Mouse (Mus musculus) heart, embryonic 10.5 days (tissue): Measurements from ENCODE around the gene Enpp5. TPM values are rescaled to one million over a fixed set of nuclear protein-coding genes. Genes with fewer than 3 reads are reported as not detected.

Experiments
- DNase-seq: peaks from one replicate; pipeline ENCODE4 v3.0.0-alpha.2; 2017; ENCODE audit warnings: low spot score
- H3K27ac ChIP-seq: fragments of 300-500 bp; sonication (generic); 2 replicates; pipeline ENCODE4 v1.5.1; 2016; ENCODE audit warnings: mild to moderate bottlenecking
- H3K27me3 ChIP-seq: fragments of 300-500 bp; sonication (generic); 2 replicates; pipeline ENCODE4 v1.6.1; 2016; ENCODE audit warnings: mild to moderate bottlenecking; ENCODE audit not compliant: poor library complexity, insufficient read depth, severe bottlenecking
- H3K36me3 ChIP-seq: fragments of 300-500 bp; sonication (generic); 2 replicates; pipeline ENCODE4 v1.6.1; 2016; ENCODE audit warnings: mild to moderate bottlenecking, moderate library complexity
- H3K4me1 ChIP-seq: fragments of 300-500 bp; sonication (generic); 2 replicates; pipeline ENCODE4 v1.6.1; 2016; ENCODE audit warnings: mild to moderate bottlenecking
- H3K4me3 ChIP-seq: fragments of 300-500 bp; sonication (generic); 2 replicates; pipeline ENCODE4 v1.5.1; 2016; ENCODE audit warnings: mild to moderate bottlenecking, moderate library complexity
- H3K9me3 ChIP-seq: fragments of 300-500 bp; sonication (generic); 2 replicates; pipeline ENCODE4 v1.6.1; 2016; ENCODE audit warnings: mild to moderate bottlenecking, moderate library complexity
- WGBS: fragments of 180-500 bp; shearing (Covaris S2); methylation state at CpG from one replicate; pipeline ENCODE4 v1.1.7; 2016; 5-methylcytosine and 5-hydroxymethylcytosine counted together
- polyA plus RNA-seq: library from polyadenylated mRNA; unstranded; fragments of >200 nt; fragmentation: Nextera tagmentation; extraction: Ambion mirVana; gene quantifications from 2 replicates; pipeline ENCODE4 v1.2.1, GENCODE M21; 2016

Gene Enpp5
- polyA plus RNA-seq, 1 experiment from 2014 or later, result 8.8 TPM

DNA sequence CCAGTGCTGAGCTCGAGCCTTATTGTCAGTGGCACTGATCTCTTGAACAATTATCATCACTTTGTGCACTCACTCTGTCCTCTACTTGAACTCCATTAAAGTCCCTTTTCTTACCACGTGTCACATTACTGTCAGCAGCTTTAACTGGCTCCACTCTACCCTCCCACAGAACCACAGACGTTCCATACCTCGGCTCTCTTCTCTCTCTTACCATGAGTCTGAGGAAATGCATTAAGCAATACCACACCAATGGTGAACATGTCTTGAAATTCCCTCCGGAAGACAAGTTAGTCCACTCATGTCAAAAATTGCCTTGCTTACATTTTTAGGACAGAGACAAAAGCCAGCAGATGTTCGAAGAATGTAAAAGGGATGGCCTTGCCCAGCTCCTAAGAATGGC lies 9.7 kb upstream of the Enpp5 start:
- no peaks in the 10 kb centered on the region for H3K9me3 ChIP-seq
- no peaks in the 10 kb centered on the region for H3K27me3 ChIP-seq
- no peaks in the 10 kb centered on the region for H3K36me3 ChIP-seq
- 69% methylated on average over 6 of the region's 6 CpGs for WGBS
- no peak for DNase-seq
- H3K4me1 ChIP-seq, result no peaks in the 10 kb centered on the region
- no peak overlapping the region for H3K27ac ChIP-seq
- H3K4me3 ChIP-seq, result no peak overlapping the region

DNA sequence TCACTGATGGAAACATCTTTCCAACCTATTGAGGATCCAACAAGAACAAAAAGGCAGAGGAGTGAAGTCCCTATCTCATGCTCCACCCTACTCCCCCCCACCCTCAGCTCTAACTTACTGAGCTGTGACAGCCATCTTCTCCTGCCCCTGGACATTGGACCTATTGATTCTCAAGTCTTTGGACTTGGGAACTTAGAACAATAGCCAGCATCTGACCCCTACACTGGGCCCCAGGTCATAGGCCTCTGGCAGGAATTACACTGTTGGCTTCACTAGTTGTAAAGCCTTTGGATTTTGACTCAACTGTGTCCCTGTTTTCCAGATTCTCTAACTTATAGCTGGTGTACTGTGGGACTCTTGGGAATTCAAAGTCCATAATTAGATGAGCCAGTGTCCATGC lies 6.9 kb upstream of the Enpp5 start:
- no peaks in the 10 kb centered on the region for H3K9me3 ChIP-seq
- peak; percentile 35 for DNase-seq
- no peaks in the 10 kb centered on the region for H3K27me3 ChIP-seq
- no peaks in the 10 kb centered on the region for H3K36me3 ChIP-seq
- H3K4me3 ChIP-seq, result no peak overlapping the region
- H3K4me1 ChIP-seq, result no peaks in the 10 kb centered on the region
- H3K27ac ChIP-seq, result no peak overlapping the region

DNA sequence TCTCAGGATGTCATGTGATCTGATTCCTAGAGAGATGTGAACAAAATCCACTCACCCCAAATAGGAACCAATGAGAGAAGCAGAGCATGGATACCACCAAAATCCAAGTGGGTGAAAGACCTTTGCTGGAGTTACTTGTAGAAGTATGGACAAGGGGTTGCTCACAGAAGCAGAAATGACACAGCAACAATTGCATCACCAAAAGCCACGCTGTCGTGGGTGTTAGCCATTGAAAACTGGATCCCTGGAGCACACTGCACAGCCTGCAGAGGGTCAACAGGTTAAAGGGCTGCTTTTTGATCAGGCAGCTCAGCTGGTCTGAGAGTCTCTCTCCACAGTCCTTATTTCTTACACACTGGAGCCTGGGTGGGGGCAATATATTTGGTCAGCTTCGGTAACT lies 3.0 kb upstream of the Enpp5 start:
- Histone ChIP-seq H3K4me3 (no peak overlapping the region), H3K36me3 (no peaks in the 10 kb centered on the region), H3K9me3 (no peaks in the 10 kb centered on the region), H3K27me3 (0 out of 2 replicates have a peak, but pooled peaks cover 8% of the 10 kb centered on the region), H3K27ac (no peak overlapping the region), H3K4me1 (no peaks in the 10 kb centered on the region)
- peak; percentile 9 for DNase-seq
- WGBS, result 83% methylated on average over 3 of the region's 3 CpGs

DNA sequence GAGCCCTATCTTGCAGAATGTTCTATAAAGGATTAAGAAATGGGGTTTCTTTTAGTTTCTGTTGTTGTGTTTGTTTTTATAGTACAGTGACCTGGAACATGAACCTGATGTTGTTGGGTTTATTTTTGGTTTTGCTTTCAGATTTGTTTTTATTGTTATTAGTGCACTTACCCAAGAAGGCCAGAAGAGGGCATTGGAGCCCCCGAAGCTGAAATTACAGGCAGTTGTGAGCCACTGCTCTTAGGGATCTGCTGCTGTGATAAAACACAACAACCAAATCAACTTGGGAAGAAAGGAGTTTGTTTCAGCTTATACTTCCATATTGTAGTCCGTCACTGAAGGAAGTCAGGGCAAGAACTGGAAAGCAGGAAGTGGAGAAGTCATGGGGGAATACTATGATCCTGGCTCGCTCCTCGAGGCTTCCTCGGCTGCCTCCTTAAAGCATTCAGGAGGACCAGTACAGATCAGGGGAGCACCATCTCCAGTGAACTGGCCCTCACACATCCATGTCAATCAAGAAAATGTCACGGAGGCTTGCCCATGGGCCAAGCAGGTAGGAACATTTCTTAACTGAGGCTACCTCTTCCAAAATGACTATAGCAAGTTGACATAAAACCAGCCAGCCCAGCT lies 2.4 kb upstream of the Enpp5 start:
- DNase-seq, result peak; percentile 71
- H3K4me3 ChIP-seq, result no peak overlapping the region

DNA sequence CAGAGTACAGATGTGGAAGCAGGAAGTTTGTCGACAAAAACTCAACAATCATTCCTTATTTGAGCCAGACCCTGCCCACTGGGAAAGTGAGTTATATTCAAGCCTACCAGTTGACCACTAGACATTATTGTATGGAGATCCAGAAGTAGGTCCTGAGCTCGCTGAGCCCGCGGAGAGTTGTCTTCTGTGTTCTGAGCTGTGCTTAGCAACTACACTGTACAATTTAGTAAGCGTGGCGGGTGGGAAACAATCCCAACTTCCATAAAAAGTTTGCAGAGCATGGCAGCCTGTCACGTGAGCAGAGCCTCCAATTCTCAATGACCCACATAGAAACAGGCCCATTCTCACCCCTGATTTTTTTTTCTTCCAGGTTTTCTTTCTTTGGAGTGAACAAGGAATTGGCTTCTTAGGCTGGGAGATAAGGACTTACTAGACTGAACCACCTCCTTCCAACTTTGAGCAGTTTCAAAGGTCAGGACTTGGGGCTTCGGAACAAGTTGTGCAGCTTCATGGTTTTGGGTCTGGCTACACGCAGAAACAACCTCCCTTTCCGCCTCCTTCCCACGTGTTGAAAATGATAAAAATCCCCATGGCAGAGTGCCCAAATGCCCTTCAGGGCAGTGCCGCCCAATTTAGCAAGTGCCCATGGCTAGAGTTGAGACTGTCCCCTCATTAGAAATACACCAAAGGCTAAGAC lies 1.3 kb upstream of the Enpp5 start:
- Histone ChIP-seq H3K4me1 (no peaks in the 10 kb centered on the region), H3K27me3 (peaks cover 8% of the 10 kb centered on the region; the same call in 1 of the 2 replicates), H3K27ac (no peak overlapping the region), H3K9me3 (no peaks in the 10 kb centered on the region), H3K36me3 (no peaks in the 10 kb centered on the region), H3K4me3 (no peak overlapping the region)
- peak; percentile 61 for DNase-seq
- 81% methylated on average over 12 of the region's 12 CpGs for WGBS

More for the DNA sequence above, 2.4 kb upstream of the Enpp5 start:
- H3K27ac ChIP-seq, result no peak overlapping the region
- no peaks in the 10 kb centered on the region for H3K4me1 ChIP-seq
- 53% methylated on average over 6 of the region's 6 CpGs for whole genome bisulfite sequencing
- H3K9me3 ChIP-seq, result no peaks in the 10 kb centered on the region
- no peaks in the 10 kb centered on the region for H3K36me3 ChIP-seq
- peaks cover 8% of the 10 kb centered on the region; the same call in 1 of the 2 replicates for H3K27me3 ChIP-seq

DNA sequence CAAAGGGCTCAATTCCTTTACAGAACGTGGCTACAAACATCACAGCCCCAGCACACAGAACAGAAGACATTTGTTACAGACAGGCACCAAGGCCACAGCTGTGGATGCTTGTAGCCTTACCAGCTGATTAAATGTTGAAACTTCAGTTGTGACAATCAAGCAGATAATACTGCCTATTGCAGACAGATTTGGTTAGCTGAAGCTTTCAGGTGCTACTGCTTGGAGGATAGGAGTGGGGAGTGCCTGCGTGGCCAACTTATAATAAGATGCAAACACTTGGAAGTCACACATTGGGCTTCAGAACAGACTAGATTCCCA lies 811 bp upstream of the Enpp5 start:
- no peak overlapping the region for H3K27ac ChIP-seq
- 61% methylated on average over 2 of the region's 2 CpGs for WGBS
- peaks cover 8% of the 10 kb centered on the region; the same call in 1 of the 2 replicates for H3K27me3 ChIP-seq
- H3K4me1 ChIP-seq, result no peaks in the 10 kb centered on the region
- no peaks in the 10 kb centered on the region for H3K9me3 ChIP-seq
- no peak for DNase-seq
- H3K36me3 ChIP-seq, result no peaks in the 10 kb centered on the region
- no peak overlapping the region for H3K4me3 ChIP-seq

DNA sequence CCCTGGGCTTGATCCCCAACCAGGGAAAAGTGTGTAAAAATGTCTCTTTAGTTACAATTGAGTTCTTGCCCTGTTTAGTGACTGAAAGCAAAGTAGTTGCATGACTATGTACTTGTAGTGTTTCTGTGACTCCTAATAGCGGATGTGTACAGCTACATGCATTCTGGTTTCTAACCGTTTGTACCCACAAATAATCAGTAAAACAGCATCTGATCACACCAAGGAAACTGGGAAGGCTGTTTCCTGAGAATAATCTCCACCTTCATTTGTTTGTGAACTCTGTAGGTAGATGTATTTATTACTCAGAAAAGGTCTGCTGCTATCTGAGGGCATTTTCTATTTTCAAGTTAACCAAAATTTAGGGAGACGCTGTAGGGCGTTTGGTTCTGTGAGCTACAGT lies 4.5 kb downstream of the Enpp5 start:
- Histone ChIP-seq H3K9me3 (no peaks in the 10 kb centered on the region), H3K36me3 (no peaks in the 10 kb centered on the region), H3K27ac (no peak overlapping the region), H3K4me1 (no peaks in the 10 kb centered on the region), H3K27me3 (no peaks in the 10 kb centered on the region; the same call in 1 of the 2 replicates), H3K4me3 (no peak overlapping the region)
- DNase-seq, result no peak
- 89% methylated on average over 4 of the region's 4 CpGs for WGBS

DNA sequence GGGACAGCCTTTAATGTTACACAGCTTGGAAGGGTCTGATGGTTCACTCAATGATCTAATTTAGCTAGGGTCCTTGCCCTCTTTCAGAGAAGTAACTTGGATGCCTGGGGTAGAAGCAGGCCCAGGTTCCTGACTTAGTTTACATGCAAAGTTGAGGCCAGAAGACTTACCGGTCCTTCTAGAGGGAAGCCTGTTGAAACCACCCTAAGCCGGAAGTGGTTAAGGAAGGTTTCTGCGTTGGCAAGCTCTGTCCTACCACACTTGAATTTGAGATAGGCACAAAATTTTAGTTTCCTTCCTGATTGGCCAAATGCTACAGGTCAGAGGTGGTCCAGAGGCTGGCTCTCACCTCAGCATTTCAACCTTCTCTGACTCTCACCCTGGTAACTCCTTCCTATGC lies 9.6 kb downstream of the Enpp5 start:
- Histone ChIP-seq H3K36me3 (no peaks in the 10 kb centered on the region), H3K9me3 (no peaks in the 10 kb centered on the region), H3K27me3 (no peaks in the 10 kb centered on the region), H3K4me1 (no peaks in the 10 kb centered on the region), H3K4me3 (no peak overlapping the region), H3K27ac (no peak overlapping the region)
- 88% methylated on average over 3 of the region's 3 CpGs for WGBS
- peak; percentile 35 for DNase-seq

DNA sequence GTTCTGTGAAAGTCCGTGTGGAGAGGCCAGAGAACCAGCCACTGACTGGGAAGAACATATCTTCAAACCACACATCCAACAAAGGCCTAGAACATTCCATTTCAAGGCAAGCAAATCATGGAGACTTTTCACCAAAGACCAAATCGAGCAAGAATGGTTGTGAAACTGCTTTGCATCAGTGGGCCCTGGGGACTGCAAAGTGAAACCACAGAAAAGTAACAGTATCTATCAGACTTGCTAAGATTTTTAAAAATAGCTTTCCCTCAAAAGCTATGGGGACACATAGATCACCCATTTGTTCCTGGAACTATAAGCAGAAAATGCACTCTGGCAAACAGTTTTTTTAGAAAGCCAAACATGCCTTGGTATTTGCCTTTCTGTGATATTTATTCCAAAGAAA lies 12.3 kb downstream of the Enpp5 start:
- Histone ChIP-seq H3K27ac (no peak overlapping the region), H3K4me1 (no peaks in the 10 kb centered on the region), H3K36me3 (no peaks in the 10 kb centered on the region), H3K4me3 (no peak overlapping the region), H3K27me3 (no peaks in the 10 kb centered on the region), H3K9me3 (no peaks in the 10 kb centered on the region)
- DNase-seq, result no peak
- WGBS, result 66% methylated on average over 2 of the region's 2 CpGs

DNA sequence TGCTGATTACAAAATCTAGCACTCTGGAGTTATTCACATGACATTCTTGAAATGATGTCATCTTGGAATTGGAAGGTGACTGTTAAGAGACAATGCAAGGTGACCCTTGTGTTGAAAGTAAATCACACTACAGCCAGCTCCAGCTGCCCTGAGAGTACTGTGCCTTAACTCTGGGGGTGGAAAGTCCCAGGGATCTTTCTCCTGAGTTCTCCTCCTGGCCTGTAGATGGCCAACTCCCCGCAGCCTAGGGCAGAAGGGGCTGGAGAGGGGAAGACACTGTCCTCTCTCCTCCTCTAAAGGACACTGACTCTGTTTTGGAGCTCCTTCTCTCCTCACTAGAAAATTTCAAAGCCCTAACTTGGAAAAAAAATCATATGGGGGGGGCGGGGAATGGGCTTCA lies 12.9 kb downstream of the Enpp5 start:
- 27% methylated on average over 2 of the region's 2 CpGs for WGBS
- no peaks in the 10 kb centered on the region for H3K4me1 ChIP-seq
- H3K27me3 ChIP-seq, result no peaks in the 10 kb centered on the region
- no peaks in the 10 kb centered on the region for H3K36me3 ChIP-seq
- H3K9me3 ChIP-seq, result no peaks in the 10 kb centered on the region
- no peak overlapping the region for H3K27ac ChIP-seq
- no peak overlapping the region for H3K4me3 ChIP-seq
- peak; percentile 28 for DNase-seq

DNA sequence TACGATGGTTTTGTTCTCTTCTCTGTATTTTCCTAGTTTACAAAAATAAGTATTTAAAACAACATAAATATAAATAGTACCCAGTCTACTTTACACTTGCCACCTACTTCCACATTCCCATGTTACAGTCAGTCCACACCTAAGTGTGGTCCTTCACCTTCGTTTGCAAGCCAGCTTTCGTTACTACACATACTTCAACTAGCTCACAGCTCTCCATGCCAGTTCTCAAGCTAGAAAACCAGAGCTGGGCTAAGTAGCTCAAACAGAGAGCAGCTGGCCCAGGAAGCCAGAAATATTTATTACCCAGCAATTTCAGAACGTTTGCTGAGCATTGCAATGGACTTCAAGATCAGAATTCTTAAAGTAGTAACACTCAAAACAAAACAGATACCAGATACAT lies 21.9 kb downstream of the Enpp5 start:
- 0 out of 2 replicates have a peak, but pooled peaks cover 10% of the 10 kb centered on the region for H3K27me3 ChIP-seq
- 0 out of 2 replicates have a peak, but pooled peaks cover 6% of the 10 kb centered on the region for H3K4me1 ChIP-seq
- 72% methylated on average over 4 of the region's 4 CpGs for WGBS
- H3K4me3 ChIP-seq, result no peak overlapping the region
- no peaks in the 10 kb centered on the region; the same call in 1 of the 2 replicates for H3K36me3 ChIP-seq
- H3K27ac ChIP-seq, result no peak overlapping the region
- DNase-seq, result no peak
- no peaks in the 10 kb centered on the region for H3K9me3 ChIP-seq

DNA sequence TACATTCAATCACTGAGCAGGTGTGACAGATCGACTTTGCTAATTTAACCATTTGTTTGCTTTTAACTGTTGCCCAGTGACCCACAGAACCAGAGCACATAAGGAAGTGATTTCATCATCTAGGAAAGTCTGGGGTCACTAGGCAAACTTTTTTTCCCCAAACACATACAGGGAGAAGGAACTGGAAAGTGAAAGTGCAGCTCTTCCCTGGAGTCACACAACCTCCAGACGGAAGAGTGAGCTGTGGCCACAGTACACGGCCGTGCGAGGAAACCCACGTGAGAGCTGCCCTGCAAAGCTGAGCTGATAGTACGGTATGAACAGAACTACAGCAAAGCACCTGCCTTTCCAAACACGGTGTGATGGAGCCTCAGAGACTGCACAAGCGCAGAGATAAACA lies 22.3 kb downstream of the Enpp5 start:
- H3K9me3 ChIP-seq, result no peaks in the 10 kb centered on the region
- 0 out of 2 replicates have a peak, but pooled peaks cover 10% of the 10 kb centered on the region for H3K27me3 ChIP-seq
- WGBS, result 77% methylated on average over 9 of the region's 9 CpGs
- no peak overlapping the region for H3K4me3 ChIP-seq
- DNase-seq, result no peak
- H3K4me1 ChIP-seq, result 0 out of 2 replicates have a peak, but pooled peaks cover 10% of the 10 kb centered on the region
- no peaks in the 10 kb centered on the region; the same call in 1 of the 2 replicates for H3K36me3 ChIP-seq
- no peak overlapping the region for H3K27ac ChIP-seq

DNA sequence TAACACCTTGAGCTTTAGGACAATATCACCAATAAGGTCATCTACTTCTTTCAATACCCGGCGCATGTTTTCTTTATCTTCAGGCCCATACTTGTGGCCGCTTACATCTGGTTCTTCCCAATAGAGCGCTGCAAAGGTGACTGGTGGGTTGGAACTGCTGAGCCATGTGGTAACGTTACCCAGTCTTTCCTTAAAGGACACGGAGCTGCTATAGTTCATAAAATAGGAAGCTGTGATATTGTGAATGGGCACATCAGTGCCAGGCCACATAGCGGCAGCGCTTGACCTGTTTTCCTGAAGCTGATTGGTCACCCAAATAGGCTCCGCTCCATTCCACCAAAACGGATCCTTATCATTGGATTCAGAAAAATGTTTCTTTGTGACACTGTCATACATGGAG lies 23.3 kb downstream of the Enpp5 start:
- Histone ChIP-seq H3K27me3 (0 out of 2 replicates have a peak, but pooled peaks cover 10% of the 10 kb centered on the region), H3K27ac (no peak overlapping the region), H3K36me3 (no peaks in the 10 kb centered on the region; the same call in 1 of the 2 replicates), H3K4me1 (0 out of 2 replicates have a peak, but pooled peaks cover 11% of the 10 kb centered on the region), H3K9me3 (no peaks in the 10 kb centered on the region), H3K4me3 (no peak overlapping the region)
- no peak for DNase-seq
- WGBS, result 88% methylated on average over 10 of the region's 10 CpGs
